Mouse (Mus musculus): ENCODE data around the gene Wfdc2. TPM values are rescaled to one million over a fixed set of nuclear protein-coding genes. Genes with fewer than 3 reads are reported as not detected.
"Not testable (repeated sequence)": the region's sequence is repeated elsewhere in the genome, so short reads cannot be mapped to it uniquely, and the experiment has no call there.

Wfdc2 gene
- polyA plus RNA-seq, 1 experiment from 2014 or later = 3.1 TPM

GRCm38 (mm10) chr2:164573359-164573758, 11.1 kb downstream of the Wfdc2 start, which contains the start of gene Spint3:
TSS of gene Spint3 (minus strand) at chr2:164573459.
- not testable (repeated sequence) for H3K4me2 ChIP-seq; H3K27me3 ChIP-seq (replicated peaks); H3K9me3 ChIP-seq (replicated peaks); H3K36me3 ChIP-seq; H3K4me1 ChIP-seq (replicated peaks); H3K4me3 ChIP-seq; H3K27ac ChIP-seq (ENCODE audit: poor library complexity, severe bottlenecking); ATAC-seq (ENCODE audit: insufficient number of reproducible peaks, low FRiP score); H3K9ac ChIP-seq
- WGBS = 71% methylated on average over 6 of the region's 6 CpGs

GRCm38 (mm10) chr2:164585025-164585725, 23.0 kb downstream of the Wfdc2 start, which contains the start of gene Wfdc6a:
TSS of gene Wfdc6a (minus strand) at chr2:164585447.
- peaks cover 12% of the 10 kb centered on the region for H3K27me3 ChIP-seq (replicated peaks)
- H3K9ac ChIP-seq; H3K9me3 ChIP-seq (replicated peaks); H3K4me3 ChIP-seq; H3K4me2 ChIP-seq; H3K4me1 ChIP-seq (replicated peaks); ATAC-seq (ENCODE audit: insufficient number of reproducible peaks, low FRiP score); H3K36me3 ChIP-seq; H3K27ac ChIP-seq (ENCODE audit: poor library complexity, severe bottlenecking): not testable (repeated sequence)
- 63% methylated on average over 13 of the region's 13 CpGs for WGBS

- H3K36me3 ChIP-seq = no peaks in the 10 kb centered on the region
- no peaks in the 10 kb centered on the region for H3K4me1 ChIP-seq (replicated peaks)
- no peak for ATAC-seq (ENCODE audit: insufficient number of reproducible peaks, low FRiP score)
- 8% methylated on average over 4 of the region's 4 CpGs for WGBS
- H3K9me3 ChIP-seq (replicated peaks) = no peaks in the 10 kb centered on the region
- H3K4me3 ChIP-seq = no peak overlapping the region
- H3K4me2 ChIP-seq = no peak overlapping the region
- H3K9ac ChIP-seq = no peak overlapping the region
- peaks cover 14% of the 10 kb centered on the region for H3K27me3 ChIP-seq (replicated peaks)
- no peak overlapping the region for H3K27ac ChIP-seq (ENCODE audit: poor library complexity, severe bottlenecking)
These were observed 29.8 kb downstream of the Wfdc2 start for GRCm38 (mm10) chr2:164592014-164592413.

GRCm38 (mm10) chr2:164593494-164593893, 31.3 kb downstream of the Wfdc2 start, which contains the start of gene Eppin:
TSS of gene Eppin (minus strand) at chr2:164593594.
- WGBS = 71% methylated on average over 4 of the region's 4 CpGs
- no peaks in the 10 kb centered on the region for H3K36me3 ChIP-seq
- peaks cover 7% of the 10 kb centered on the region for H3K27me3 ChIP-seq (replicated peaks)
- H3K27ac ChIP-seq (ENCODE audit: poor library complexity, severe bottlenecking) = no peak within 1 kb of the TSS
- H3K9me3 ChIP-seq (replicated peaks) = no peaks in the 10 kb centered on the region
- H3K4me3 ChIP-seq = no peak within 1 kb of the TSS
- H3K4me1 ChIP-seq (replicated peaks) = no peaks in the 10 kb centered on the region
- ATAC-seq (ENCODE audit: insufficient number of reproducible peaks, low FRiP score) = no peak
- no peak within 1 kb of the TSS for H3K4me2 ChIP-seq
- no peak within 1 kb of the TSS for H3K9ac ChIP-seq

GRCm38 (mm10) chr2:164600179-164600578, 38.0 kb downstream of the Wfdc2 start:
- H3K36me3 ChIP-seq = no peaks in the 10 kb centered on the region
- no peaks in the 10 kb centered on the region for H3K27me3 ChIP-seq (replicated peaks)
- no peak for ATAC-seq (ENCODE audit: insufficient number of reproducible peaks, low FRiP score)
- WGBS = 57% methylated on average over 3 of the region's 3 CpGs
- H3K4me3 ChIP-seq = no peak overlapping the region
- H3K4me2 ChIP-seq = no peak overlapping the region
- no peak overlapping the region for H3K9ac ChIP-seq
- H3K27ac ChIP-seq (ENCODE audit: poor library complexity, severe bottlenecking) = no peak overlapping the region
- peaks cover 13% of the 10 kb centered on the region; the same call in 1 of the 2 replicates for H3K9me3 ChIP-seq (replicated peaks)
- no peaks in the 10 kb centered on the region for H3K4me1 ChIP-seq (replicated peaks)

- Histone ChIP-seq H3K36me3 (no peaks in the 10 kb centered on the region), H3K4me2 (no peak overlapping the region), H3K27ac (ENCODE audit: poor library complexity, severe bottlenecking) (no peak overlapping the region), H3K9me3 (replicated peaks) (peaks cover 13% of the 10 kb centered on the region; the same call in 1 of the 2 replicates), H3K9ac (no peak overlapping the region), H3K27me3 (replicated peaks) (peaks cover 14% of the 10 kb centered on the region; the same call in 1 of the 2 replicates), H3K4me1 (replicated peaks) (no peaks in the 10 kb centered on the region), H3K4me3 (no peak overlapping the region)
- no peak for ATAC-seq (ENCODE audit: insufficient number of reproducible peaks, low FRiP score)
- 82% methylated on average over 3 of the region's 3 CpGs for WGBS
These were observed 41.3 kb downstream of the Wfdc2 start for GRCm38 (mm10) chr2:164603482-164603881.

- no peak overlapping the region for H3K4me2 ChIP-seq
- no peaks in the 10 kb centered on the region for H3K4me1 ChIP-seq (replicated peaks)
- H3K27me3 ChIP-seq (replicated peaks) = peaks cover 14% of the 10 kb centered on the region; the same call in 1 of the 2 replicates
- H3K9me3 ChIP-seq (replicated peaks) = peaks cover 13% of the 10 kb centered on the region; the same call in 1 of the 2 replicates
- H3K27ac ChIP-seq (ENCODE audit: poor library complexity, severe bottlenecking) = no peak overlapping the region
- no peak overlapping the region for H3K9ac ChIP-seq
- no peaks in the 10 kb centered on the region for H3K36me3 ChIP-seq
- 80% methylated on average over 8 of the region's 8 CpGs for WGBS
- ATAC-seq (ENCODE audit: insufficient number of reproducible peaks, low FRiP score) = no peak
- H3K4me3 ChIP-seq = no peak overlapping the region
These were observed 42.2 kb downstream of the Wfdc2 start for GRCm38 (mm10) chr2:164604411-164604810.

- WGBS = 67% methylated on average over 6 of the region's 6 CpGs
- ATAC-seq (ENCODE audit: insufficient number of reproducible peaks, low FRiP score) = no peak
- Histone ChIP-seq H3K4me1 (replicated peaks) (no peaks in the 10 kb centered on the region), H3K9ac (no peak overlapping the region), H3K9me3 (replicated peaks) (0 out of 2 replicates have a peak, but pooled peaks cover under 1% of the 10 kb centered on the region), H3K4me3 (no peak overlapping the region), H3K36me3 (no peaks in the 10 kb centered on the region), H3K27ac (ENCODE audit: poor library complexity, severe bottlenecking) (no peak overlapping the region), H3K4me2 (no peak overlapping the region), H3K27me3 (replicated peaks) (peaks cover 18% of the 10 kb centered on the region)
These were observed 46.6 kb downstream of the Wfdc2 start for GRCm38 (mm10) chr2:164608781-164609180.

- WGBS = 52% methylated on average over 8 of the region's 8 CpGs
- not testable (repeated sequence) for H3K27me3 ChIP-seq (replicated peaks); H3K9ac ChIP-seq; H3K4me1 ChIP-seq (replicated peaks); H3K4me2 ChIP-seq; H3K27ac ChIP-seq (ENCODE audit: poor library complexity, severe bottlenecking); H3K4me3 ChIP-seq; H3K36me3 ChIP-seq; ATAC-seq (ENCODE audit: insufficient number of reproducible peaks, low FRiP score); H3K9me3 ChIP-seq (replicated peaks)
These were observed 51.3 kb downstream of the Wfdc2 start, which contains the start of the genes Wfdc6b and Wfdc8 for GRCm38 (mm10) chr2:164613471-164613870. TSS of gene Wfdc6b (plus strand) at chr2:164613522. TSS of gene Wfdc8 (minus strand) at chr2:164613626.

- Histone ChIP-seq H3K27ac (ENCODE audit: poor library complexity, severe bottlenecking) (no peak overlapping the region), H3K4me2 (no peak overlapping the region), H3K36me3 (no peaks in the 10 kb centered on the region), H3K4me3 (no peak overlapping the region), H3K9ac (no peak overlapping the region), H3K4me1 (replicated peaks) (no peaks in the 10 kb centered on the region), H3K9me3 (replicated peaks) (no peaks in the 10 kb centered on the region), H3K27me3 (replicated peaks) (peaks cover 4% of the 10 kb centered on the region; the same call in 1 of the 2 replicates)
- no peak for ATAC-seq (ENCODE audit: insufficient number of reproducible peaks, low FRiP score)
- WGBS = 84% methylated on average over 3 of the region's 3 CpGs
These were observed 53.2 kb downstream of the Wfdc2 start for GRCm38 (mm10) chr2:164615386-164615785.
